Comparison of ENCODE assay signal across 32 mouse cellular contexts in genomic region chr1:18148211-18148610, GRCm38 (mm10). TPM values are rescaled to one million over a fixed set of nuclear protein-coding genes. Genes with fewer than 3 reads are reported as not detected.
DNase-seq lines count a peak whose midpoint lies in the region; ATAC-seq lines count a peak whose summit lies in the region.
"Had no signal": no experiment of that assay in that cellular context is flagged by ENCODE, and none has a peak within 500 bp of the region (broad histone marks: within the 10 kb centered on the region; RNA-seq: fewer than 3 reads in every experiment).

No protein-coding gene starts in this region.

- DNase-seq in embryonic facial prominence, embryonic 14.5 days (ENCODE audit: low spot score) = peak; percentile 13
- DNase-seq in embryonic facial prominence, embryonic 10.5 days (ENCODE audit: low spot score) = no peak
- DNase-seq in layer of hippocampus, adult 18-20 months (ENCODE audit: low spot score in 2 of 2) = peak; percentile 11 to 41
- DNase-seq in layer of hippocampus, postnatal 10 days (ENCODE audit: low spot score in 2 of 2) = no peak
- peak; percentile 74 for DNase-seq in brain, adult 2 months (ENCODE audit: low read depth, low spot score)
- DNase-seq in left cerebral cortex, postnatal 25 days (ENCODE audit: low spot score in 2 of 2) = peak; percentile 7 to 78
- DNase-seq in B cell, adult 2 months = no peak
- no peak for DNase-seq in lung, postnatal 14 days
- DNase-seq: adrenal gland, postnatal 14 days; cerebellum, adult 11 months; cerebellum, adult 9-11 months; kidney, adult 2 months; lung, embryonic 14.5 days; lung, postnatal 4 days had no signal

- H3K4me3 ChIP-seq in embryonic facial prominence, embryonic 14.5 days (ENCODE audit: low read depth, low read length) = no peak overlapping the region
- H3K4me3 ChIP-seq in embryonic facial prominence, embryonic 10.5 days = no peak overlapping the region
- H3K4me3 ChIP-seq: forebrain, embryonic 13.5 days; hindbrain, embryonic 12.5 days; limb, embryonic 15.5 days; midbrain, embryonic 15.5 days; neural tube, embryonic 12.5 days had no signal

- H3K4me2 ChIP-seq in embryonic facial prominence, embryonic 14.5 days (ENCODE audit: low read depth, low read length) = no peak overlapping the region
- H3K4me2 ChIP-seq: forebrain, embryonic 13.5 days; hindbrain, embryonic 12.5 days; limb, embryonic 15.5 days; lung, embryonic 14.5 days; midbrain, embryonic 15.5 days; neural tube, embryonic 12.5 days had no signal

- intact Hi-C loops in left cerebral cortex, postnatal 25 days (cut with DNase I) = no loop called here

- no peak overlapping the region for H3K27ac ChIP-seq in embryonic facial prominence, embryonic 14.5 days (replicated peaks; ENCODE audit: low read depth, low read length)
- no peak overlapping the region for H3K27ac ChIP-seq in embryonic facial prominence, embryonic 10.5 days (replicated peaks)
- H3K27ac ChIP-seq: forebrain, embryonic 13.5 days; hindbrain, embryonic 12.5 days; kidney, postnatal 0 days; limb, embryonic 15.5 days; liver, embryonic 14.5 days; midbrain, embryonic 15.5 days; neural tube, embryonic 12.5 days; stomach, postnatal 0 days had no signal

- no peaks in the 10 kb centered on the region for H3K36me3 ChIP-seq in embryonic facial prominence, embryonic 14.5 days (ENCODE audit: control insufficient read depth, insufficient read depth, low read length)
- H3K36me3 ChIP-seq in embryonic facial prominence, embryonic 10.5 days (replicated peaks) = no peaks in the 10 kb centered on the region
- H3K36me3 ChIP-seq: hindbrain, embryonic 12.5 days; limb, embryonic 15.5 days; midbrain, embryonic 15.5 days; neural tube, embryonic 12.5 days had no signal

- H3K4me1 ChIP-seq in embryonic facial prominence, embryonic 14.5 days (ENCODE audit: control insufficient read depth, insufficient read depth, low read length) = no peaks in the 10 kb centered on the region
- H3K4me1 ChIP-seq in embryonic facial prominence, embryonic 10.5 days = no peaks in the 10 kb centered on the region
- H3K4me1 ChIP-seq: forebrain, embryonic 13.5 days; hindbrain, embryonic 12.5 days; limb, embryonic 15.5 days; midbrain, embryonic 15.5 days; neural tube, embryonic 12.5 days had no signal

- ATAC-seq in embryonic facial prominence, embryonic 14.5 days (ENCODE audit: low read depth) = no peak
- ATAC-seq: forebrain, embryonic 13.5 days; midbrain, embryonic 15.5 days had no signal

- 0 out of 2 replicates have a peak, but pooled peaks cover 3% of the 10 kb centered on the region for H3K9me3 ChIP-seq in embryonic facial prominence, embryonic 14.5 days (ENCODE audit: control insufficient read depth, low read length)
- H3K9me3 ChIP-seq in embryonic facial prominence, embryonic 10.5 days = 0 out of 2 replicates have a peak, but pooled peaks cover 2% of the 10 kb centered on the region
- H3K9me3 ChIP-seq: forebrain, embryonic 13.5 days; hindbrain, embryonic 12.5 days; limb, embryonic 15.5 days; midbrain, embryonic 15.5 days; neural tube, embryonic 12.5 days had no signal

- no peak overlapping the region for H3K9ac ChIP-seq in embryonic facial prominence, embryonic 14.5 days (ENCODE audit: low read depth, low read length)
- H3K9ac ChIP-seq: forebrain, embryonic 13.5 days; hindbrain, embryonic 12.5 days; limb, embryonic 15.5 days; liver, embryonic 14.5 days; lung, embryonic 14.5 days; midbrain, embryonic 15.5 days; neural tube, embryonic 12.5 days had no signal

- H3K27me3 ChIP-seq in embryonic facial prominence, embryonic 14.5 days (replicated peaks; ENCODE audit: control insufficient read depth, insufficient read depth, low read length) = no peaks in the 10 kb centered on the region
- no peaks in the 10 kb centered on the region for H3K27me3 ChIP-seq in embryonic facial prominence, embryonic 10.5 days (replicated peaks; ENCODE audit: low read depth, poor library complexity, severe bottlenecking)
- H3K27me3 ChIP-seq: forebrain, embryonic 13.5 days; hindbrain, embryonic 12.5 days; limb, embryonic 15.5 days; midbrain, embryonic 15.5 days; neural tube, embryonic 12.5 days had no signal

RNA-seq across cellular contexts. Expression of gene Crisp4, which starts 2.5 kb away (rescaled TPM):
- polyA plus RNA-seq in embryonic facial prominence, embryonic 14.5 days (2014; fragmentation: Nextera tagmentation; extraction: Ambion mirVana) = not detected in 2 replicates
- not detected in 2 replicates for polyA plus RNA-seq in embryonic facial prominence, embryonic 10.5 days (2016; fragmentation: Nextera tagmentation; extraction: Ambion mirVana)
- not detected for total RNA-seq in layer of hippocampus, adult 18-20 months (2021)
- total RNA-seq in layer of hippocampus, postnatal 10 days (2021) = not detected
- not detected for total RNA-seq in left cerebral cortex, postnatal 25 days (2021)
- total RNA-seq: adrenal gland, postnatal 14 days; common myeloid progenitor, adult 5-6 weeks; gastrocnemius, adult 18-20 months; gastrocnemius, postnatal 4 days; heart, adult 8-10 months; heart, postnatal 25 days; left cerebral cortex, postnatal 36 days; megakaryocyte-erythroid progenitor cell, adult 5-6 weeks had no signal
- polyA plus RNA-seq: forebrain, embryonic 13.5 days; heart, embryonic 14.5 days; hindbrain, embryonic 12.5 days; kidney, adult 2 months; kidney, postnatal 0 days; large intestine, adult 2 months; limb, embryonic 15.5 days; liver, embryonic 14.5 days; lung, embryonic 14.5 days; midbrain, embryonic 15.5 days; neural tube, embryonic 12.5 days; stomach, postnatal 0 days; thymus, postnatal 0 days had no signal

Comparison
In these comparisons a context has a peak if more than half of its experiments do, and no peak if none do; other contexts are left out.
1. DNase-seq: peak in embryonic facial prominence, embryonic 14.5 days (single experiment), layer of hippocampus, adult 18-20 months (2 of 2), brain, adult 2 months (single experiment) and left cerebral cortex, postnatal 25 days (2 of 2); none in embryonic facial prominence, embryonic 10.5 days (single experiment), layer of hippocampus, postnatal 10 days (0 of 2), B cell, adult 2 months (0 of 2) and lung, postnatal 14 days (single experiment).